ENCODE assay signal across 8 mouse cellular contexts in the genomic region with DNA sequence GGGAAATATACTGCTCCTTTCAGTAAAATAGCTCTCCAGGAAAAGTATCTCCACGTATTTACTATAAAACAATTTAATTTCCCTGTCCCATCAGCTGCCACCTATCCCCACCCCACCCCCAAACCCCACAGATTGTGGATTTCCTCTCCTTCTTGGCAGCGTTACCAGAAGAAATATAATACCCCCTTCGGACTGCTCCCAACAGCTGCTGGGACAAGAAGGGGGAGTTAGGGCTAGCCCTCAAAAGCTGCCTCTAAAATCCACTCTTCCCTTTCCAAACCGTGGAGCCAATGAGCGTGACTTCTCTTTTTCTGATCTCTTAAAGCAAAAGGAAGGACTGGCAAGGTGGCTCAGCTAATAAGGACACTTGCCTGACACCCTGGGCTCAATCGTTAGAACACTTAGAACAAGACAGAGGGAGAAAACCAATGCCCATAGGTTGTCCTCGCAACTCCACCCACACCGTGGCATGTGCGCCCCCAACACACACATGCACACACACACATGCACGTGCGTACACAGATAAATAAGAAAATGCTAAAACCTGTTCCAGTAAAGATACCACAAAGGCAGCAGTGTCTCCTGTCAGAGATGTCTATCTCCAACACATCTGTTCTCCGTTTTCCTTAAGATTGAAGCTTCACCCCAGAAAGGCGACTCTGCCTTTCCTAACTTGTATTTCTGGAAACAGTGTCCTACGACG. TPM values are rescaled to one million over a fixed set of nuclear protein-coding genes. Genes with fewer than 3 reads are reported as not detected.
DNase-seq lines count a peak whose midpoint lies in the region; ATAC-seq lines count a peak whose summit lies in the region.

No protein-coding gene starts in this region.

- H3K27me3 ChIP-seq in megakaryocyte, embryonic 14.5 days (replicated peaks): no peaks in the 10 kb centered on the region
- no peaks in the 10 kb centered on the region for H3K27me3 ChIP-seq in hindbrain, embryonic 14.5 days (ENCODE audit: control insufficient read depth, insufficient read depth, low read length)

- WGBS in hindbrain, embryonic 14.5 days: 69% methylated on average over 15 of the region's 15 CpGs

- H3K36me3 ChIP-seq in megakaryocyte, embryonic 14.5 days (replicated peaks; ENCODE audit: low read length): peaks cover 12% of the 10 kb centered on the region
- no peaks in the 10 kb centered on the region for H3K36me3 ChIP-seq in hindbrain, embryonic 14.5 days (replicated peaks; ENCODE audit: control insufficient read depth, insufficient read depth)

- DNase-seq in heart, adult 8-10 months (ENCODE audit: low spot score): peak; percentile 24
- DNase-seq in heart, postnatal 14 days: no peak
- DNase-seq in heart, postnatal 10 days: peak; percentile 40 to 45
- DNase-seq in hindbrain, embryonic 14.5 days (ENCODE audit: low spot score): no peak
- DNase-seq in adrenal gland, adult 2 months: no peak
- DNase-seq in urinary bladder, adult 2 months (ENCODE audit: low spot score): no peak

- intact Hi-C loops in heart, postnatal 14 days (cut with DNase I): no loop called here
- intact Hi-C loops in heart, postnatal 10 days (cut with DNase I): no loop called here

- no peak overlapping the region for H3K4me2 ChIP-seq in hindbrain, embryonic 14.5 days (replicated peaks)

- H3K4me3 ChIP-seq in brown adipose tissue, adult 24 weeks (ENCODE audit: insufficient read depth, low read depth, low read length): no peak overlapping the region
- peak overlapping the region; percentile 6 for H3K4me3 ChIP-seq in megakaryocyte, embryonic 14.5 days (replicated peaks)
- no peak overlapping the region for H3K4me3 ChIP-seq in hindbrain, embryonic 14.5 days (replicated peaks; ENCODE audit: low read length)

- no peaks in the 10 kb centered on the region for H3K9me3 ChIP-seq in megakaryocyte, embryonic 14.5 days
- H3K9me3 ChIP-seq in hindbrain, embryonic 14.5 days (ENCODE audit: control insufficient read depth, low read length): no peaks in the 10 kb centered on the region

- no peak overlapping the region for H3K9ac ChIP-seq in hindbrain, embryonic 14.5 days

- ATAC-seq in hindbrain, embryonic 14.5 days (ENCODE audit: low FRiP score): no peak

- H3K27ac ChIP-seq in brown adipose tissue, adult 24 weeks (replicated peaks; ENCODE audit: low read depth, low read length): 0 out of 2 replicates have a peak overlapping the region, but pooled peaks have one; percentile 19
- H3K27ac ChIP-seq in hindbrain, embryonic 14.5 days: no peak overlapping the region

- peaks cover 20% of the 10 kb centered on the region for H3K4me1 ChIP-seq in brown adipose tissue, adult 24 weeks (ENCODE audit: control insufficient read depth, insufficient read depth, insufficient read length, low read length)
- H3K4me1 ChIP-seq in megakaryocyte, embryonic 14.5 days: peaks cover 39% of the 10 kb centered on the region
- H3K4me1 ChIP-seq in hindbrain, embryonic 14.5 days (replicated peaks; ENCODE audit: control insufficient read depth, insufficient read depth, low read length): peaks cover 21% of the 10 kb centered on the region

RNA-seq across cellular contexts. Expression of a gene that starts 7.7 kb away (rescaled TPM):
- total RNA-seq in heart, adult 8-10 months (2022): 10 to 100 TPM; 27.2 to 32.6 (median 31.2) TPM
- total RNA-seq in heart, postnatal 14 days (2021): 10 to 100 TPM; 24.3 to 24.8 TPM
- polyA plus RNA-seq in brown adipose tissue, adult 24 weeks (2012; ENCODE audit: insufficient read depth, insufficient read length, missing spikeins): 32.7 and 59.3 TPM in 2 replicates
- 10 to 100 TPM; 21.0 to 21.7 TPM for total RNA-seq in heart, postnatal 10 days (2021)
- polyA plus RNA-seq in megakaryocyte, embryonic 14.5 days (2012; ENCODE audit: insufficient read depth, low replicate concordance): 14.3 and 29.0 TPM in 2 replicates
- 6.7 and 8.8 TPM in 2 replicates for polyA plus RNA-seq in hindbrain, embryonic 14.5 days (2014; fragmentation: Nextera tagmentation; extraction: Ambion mirVana)
- total RNA-seq in adrenal gland, adult 2 months (2021): 10 to 100 TPM; 30.0 to 34.4 TPM
- polyA plus RNA-seq in adrenal gland, adult 2 months (2012; rRNA removed): 145 and 199 TPM in 2 replicates
- 36.3 and 42.0 TPM in 2 replicates for polyA plus RNA-seq in urinary bladder, adult 2 months (2012; rRNA removed)

Comparison
In these comparisons a context has a peak if more than half of its experiments do, and no peak if none do; other contexts are left out.
1. DNase-seq: peak in heart, adult 8-10 months (single experiment) and heart, postnatal 10 days (2 of 2); none in heart, postnatal 14 days (0 of 2), hindbrain, embryonic 14.5 days (single experiment), adrenal gland, adult 2 months (single experiment) and urinary bladder, adult 2 months (single experiment).